Mouse (Mus musculus) thymus, adult 2 months (tissue): ENCODE data around the gene Sox6. TPM values are rescaled to one million over a fixed set of nuclear protein-coding genes. Genes with fewer than 3 reads are reported as not detected.

Experiments used
- DNase-seq: peaks from one replicate; pipeline ENCODE4 v3.0.0; 2021
- H3K27ac ChIP-seq: fragments of 200-500 bp; 2 replicates; pipeline ENCODE4 v1.5.1; 2012; ENCODE audit warnings: low read length, control low read depth; ENCODE audit not compliant: control insufficient read depth, insufficient read depth
- H3K27me3 ChIP-seq: fragments of 200-500 bp; 2 replicates; pipeline ENCODE4 v1.6.1; 2012; ENCODE audit warnings: mild to moderate bottlenecking, low read length, moderate library complexity, mixed read lengths; ENCODE audit not compliant: control insufficient read depth, insufficient read depth
- H3K36me3 ChIP-seq: fragments of 200-500 bp; 2 replicates; pipeline ENCODE4 v1.6.1; 2012; ENCODE audit warnings: mild to moderate bottlenecking, low read length, moderate library complexity; ENCODE audit not compliant: control insufficient read depth, insufficient read depth
- H3K4me1 ChIP-seq: fragments of 200-500 bp; replicated peaks from 2 replicates; pipeline ENCODE4 v1.6.1; 2012; ENCODE audit warnings: low read length; ENCODE audit not compliant: control insufficient read depth, insufficient read depth
- H3K4me3 ChIP-seq: fragments of 200-500 bp; 2 replicates; pipeline ENCODE4 v1.5.1; 2012; ENCODE audit warnings: mild to moderate bottlenecking, low read length, control low read depth, moderate library complexity; ENCODE audit not compliant: control insufficient read depth, insufficient read depth
- CTCF ChIP-seq: fragments of 200-500 bp; IDR thresholded peaks from 2 replicates; pipeline ENCODE4 v1.5.1; 2012; ENCODE audit warnings: mild to moderate bottlenecking, control low read depth, low read length, moderate library complexity, borderline replicate concordance; ENCODE audit not compliant: control insufficient read depth, poor library complexity, insufficient read depth; ENCODE audit errors: extremely low read depth
- POLR2A ChIP-seq: fragments of 200-500 bp; IDR thresholded peaks from 2 replicates; pipeline ENCODE4 v1.6.1; 2012; ENCODE audit warnings: mild to moderate bottlenecking, low read length, control low read depth, moderate library complexity; ENCODE audit not compliant: control insufficient read depth, poor library complexity, insufficient read depth; ENCODE audit errors: extremely low read depth
- WGBS: fragments of 180-500 bp; shearing (Covaris S2); methylation state at CpG from one replicate; pipeline ENCODE4 v1.1.7; 2018; 5-methylcytosine and 5-hydroxymethylcytosine counted together
- polyA plus RNA-seq: library from polyadenylated mRNA; depleted of rRNA; stranded (reverse); fragments of >200 nt; gene quantifications from 2 replicates; pipeline ENCODE4 v1.2.3, GENCODE M21; 2012

The Sox6 gene
- polyA plus RNA-seq, 1 experiment: 2.1 TPM

DNA sequence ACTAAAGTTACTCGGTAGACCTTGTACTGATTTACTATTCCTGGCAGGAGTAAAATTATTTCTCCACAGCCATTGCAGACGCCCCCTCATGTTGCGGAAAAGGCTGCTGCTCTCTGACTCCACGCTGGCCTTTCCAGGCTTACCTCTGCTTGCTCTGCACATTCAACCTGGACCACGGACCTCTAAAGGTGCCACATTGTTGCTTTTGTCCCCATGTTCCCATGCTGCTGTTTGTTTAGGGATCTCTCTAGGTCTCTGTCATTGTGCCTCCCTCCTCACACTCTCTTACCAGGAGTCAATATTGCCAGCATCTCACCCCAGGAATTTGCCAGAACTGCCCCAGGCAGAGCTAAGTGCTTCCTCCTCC lies 473.6 kb downstream of the Sox6 start:
- Histone ChIP-seq H3K27me3 (no peaks in the 10 kb centered on the region), H3K4me1 (no peaks in the 10 kb centered on the region), H3K27ac (no peak overlapping the region), H3K4me3 (no peak overlapping the region), H3K36me3 (no peaks in the 10 kb centered on the region)
- 95% methylated on average over 5 of the region's 5 CpGs for WGBS
- no peak for TF ChIP-seq CTCF
- no peak for TF ChIP-seq POLR2A
- no peak for DNase-seq

DNA sequence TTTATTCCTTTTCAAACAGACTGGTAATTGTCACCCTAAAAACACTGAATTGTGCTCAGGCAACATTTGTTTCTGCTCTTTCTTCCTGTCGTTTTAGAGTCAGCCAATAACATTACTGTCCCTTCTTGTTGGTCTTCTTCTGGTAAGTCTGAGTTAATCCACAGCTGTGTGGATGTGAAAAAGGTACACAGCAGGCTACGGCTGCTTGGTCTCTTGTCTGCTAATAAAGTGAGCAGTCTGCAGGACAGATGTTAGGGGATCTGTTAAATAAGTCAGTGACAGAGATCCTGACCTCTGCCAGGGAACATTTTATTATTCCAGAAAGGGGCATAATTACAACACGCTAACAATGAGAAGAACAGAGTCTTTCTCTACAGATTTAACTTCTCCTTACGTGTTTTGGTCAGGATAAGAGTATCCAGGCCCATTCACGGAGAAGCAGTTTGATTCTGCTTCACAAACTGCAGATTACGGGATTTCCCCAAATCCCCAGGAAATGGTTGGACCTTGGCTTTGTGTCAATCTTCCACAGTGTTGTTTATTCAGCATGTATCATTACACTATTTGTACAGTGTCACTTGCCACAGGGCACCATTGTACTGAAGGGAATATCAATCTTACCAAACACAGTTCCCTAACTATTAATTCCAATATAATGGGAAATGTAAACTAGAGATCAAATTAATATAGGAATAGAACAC lies 474.1 kb downstream of the Sox6 start:
- no peak overlapping the region for H3K27ac ChIP-seq
- H3K4me1 ChIP-seq: no peaks in the 10 kb centered on the region
- 85% methylated on average over 6 of the region's 6 CpGs for WGBS
- H3K4me3 ChIP-seq: no peak overlapping the region
- no peak for TF ChIP-seq POLR2A
- no peak for TF ChIP-seq CTCF
- DNase-seq: no peak
- no peaks in the 10 kb centered on the region for H3K36me3 ChIP-seq
- no peaks in the 10 kb centered on the region for H3K27me3 ChIP-seq

DNA sequence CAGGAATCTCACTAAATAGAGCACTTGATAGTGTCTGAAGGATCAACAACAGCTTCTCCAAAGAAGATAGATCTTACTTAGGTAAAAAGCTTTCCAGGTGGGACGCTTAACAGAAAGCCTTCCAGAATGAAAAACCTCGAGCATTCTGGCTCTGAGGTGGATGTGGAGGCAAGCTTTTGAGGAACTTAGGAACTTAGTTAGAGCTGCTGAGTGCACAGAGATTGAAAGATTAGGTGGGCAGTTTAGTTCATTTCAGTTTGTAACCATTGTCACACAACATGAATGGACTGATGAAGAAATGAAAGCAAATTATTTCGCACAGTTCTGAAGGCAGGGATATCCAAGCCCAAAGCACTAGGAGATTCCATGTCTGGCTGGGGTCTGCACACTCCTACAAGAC lies 481.9 kb downstream of the Sox6 start:
- TF ChIP-seq CTCF (no peak), POLR2A (no peak)
- no peaks in the 10 kb centered on the region for H3K4me1 ChIP-seq
- H3K27ac ChIP-seq: no peak overlapping the region
- no peak for DNase-seq
- no peak overlapping the region for H3K4me3 ChIP-seq
- no peaks in the 10 kb centered on the region for H3K27me3 ChIP-seq
- H3K36me3 ChIP-seq: no peaks in the 10 kb centered on the region
- WGBS: 59% methylated on average over 3 of the region's 3 CpGs

DNA sequence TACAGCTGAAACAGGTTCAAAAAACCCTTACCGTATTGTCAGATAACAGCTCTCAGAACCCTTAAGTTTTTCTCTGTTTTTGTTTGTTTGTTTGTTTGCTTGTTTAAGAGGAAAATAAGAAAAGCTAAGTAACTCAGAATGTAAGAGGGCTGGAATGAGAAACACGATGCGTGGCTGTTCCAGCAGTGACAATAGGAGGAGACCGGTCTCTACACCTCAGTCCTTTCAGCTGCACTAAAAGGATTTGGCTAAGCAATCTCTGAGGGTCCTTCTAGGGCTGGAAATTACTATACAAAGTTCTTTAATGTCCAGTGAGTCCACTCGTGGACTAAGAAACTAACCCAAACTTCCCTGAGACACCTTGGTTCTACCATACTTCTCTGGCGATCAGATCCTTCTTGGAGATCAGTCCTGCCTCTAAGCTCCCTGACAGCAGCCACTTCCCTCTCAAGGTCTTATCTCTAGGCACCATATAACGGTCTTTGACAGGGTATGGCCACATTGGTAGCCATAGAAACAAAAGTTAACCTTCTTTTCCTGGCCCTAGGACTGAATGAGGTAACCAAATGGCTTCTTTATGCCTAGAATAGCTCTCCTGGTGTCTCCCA lies 488.3 kb downstream of the Sox6 start:
- Histone ChIP-seq H3K27ac (no peak overlapping the region), H3K4me1 (no peaks in the 10 kb centered on the region), H3K27me3 (no peaks in the 10 kb centered on the region), H3K4me3 (no peak overlapping the region), H3K36me3 (no peaks in the 10 kb centered on the region)
- TF ChIP-seq CTCF (no peak), POLR2A (no peak)
- WGBS: 57% methylated on average over 7 of the region's 7 CpGs
- DNase-seq: no peak

DNA sequence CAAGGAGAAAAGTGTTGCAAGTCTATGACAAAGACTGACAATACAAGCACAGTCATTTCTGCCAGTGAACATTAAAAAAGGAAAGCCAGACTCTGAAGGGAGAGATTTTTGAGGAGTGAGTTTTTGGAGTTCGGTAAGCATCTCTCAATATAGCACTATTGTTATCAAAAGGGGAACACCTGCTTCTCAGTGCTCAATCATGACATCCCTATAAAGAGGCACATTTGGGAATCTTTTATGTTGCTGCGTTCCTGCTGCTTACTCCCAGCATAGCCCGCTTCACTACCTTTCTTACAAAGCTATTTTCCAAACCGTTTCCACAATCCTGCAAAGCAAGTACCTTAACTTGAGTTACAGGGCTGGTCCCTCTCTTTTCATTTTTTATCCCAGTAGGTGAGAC lies 488.9 kb downstream of the Sox6 start:
- H3K4me1 ChIP-seq: no peaks in the 10 kb centered on the region
- no peak for TF ChIP-seq POLR2A
- no peak for TF ChIP-seq CTCF
- H3K27me3 ChIP-seq: no peaks in the 10 kb centered on the region
- 91% methylated on average over 4 of the region's 4 CpGs for WGBS
- no peaks in the 10 kb centered on the region for H3K36me3 ChIP-seq
- no peak overlapping the region for H3K4me3 ChIP-seq
- DNase-seq: no peak
- no peak overlapping the region for H3K27ac ChIP-seq

DNA sequence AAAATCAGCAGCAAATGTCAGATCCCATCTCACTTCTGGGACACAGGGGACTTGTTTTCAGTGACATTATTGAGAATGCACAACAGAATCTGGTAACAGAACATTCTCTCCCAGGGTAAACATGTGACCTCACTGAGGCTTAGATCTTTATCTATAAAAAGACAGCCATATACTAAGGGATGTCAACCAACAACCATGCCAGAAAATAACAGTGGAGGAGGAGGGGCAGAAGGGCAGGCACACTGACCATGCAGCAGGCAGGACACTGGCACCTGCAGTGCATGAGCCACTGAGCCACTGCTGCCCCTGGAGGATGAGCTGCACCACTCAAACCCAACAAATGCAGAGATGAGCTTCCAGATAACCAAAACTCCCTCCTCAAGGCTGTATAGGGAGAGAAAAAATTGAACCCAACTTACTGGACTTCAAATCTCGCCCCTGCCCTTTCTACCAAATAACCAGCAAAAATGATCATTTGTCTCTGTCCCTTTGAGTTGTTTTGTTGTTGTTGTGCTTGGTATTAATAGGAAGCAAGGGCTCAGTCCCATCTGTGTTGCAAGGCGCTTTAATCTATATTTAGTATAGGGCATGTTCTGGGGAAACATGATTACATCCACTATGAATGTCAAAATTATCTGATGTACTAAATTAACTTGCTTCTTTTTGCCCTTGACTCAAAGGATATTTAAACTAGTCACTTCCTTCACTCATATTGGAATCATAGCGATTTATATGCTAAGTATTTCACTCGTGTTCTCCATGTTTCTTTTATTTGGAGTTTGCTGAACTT lies 492.8 kb downstream of the Sox6 start:
- H3K4me3 ChIP-seq: no peak overlapping the region
- H3K36me3 ChIP-seq: no peaks in the 10 kb centered on the region
- H3K27me3 ChIP-seq: no peaks in the 10 kb centered on the region
- DNase-seq: no peak
- H3K4me1 ChIP-seq: no peaks in the 10 kb centered on the region
- 95% methylated on average over 4 of the region's 4 CpGs for WGBS
- TF ChIP-seq POLR2A: no peak
- no peak for TF ChIP-seq CTCF
- no peak overlapping the region for H3K27ac ChIP-seq

DNA sequence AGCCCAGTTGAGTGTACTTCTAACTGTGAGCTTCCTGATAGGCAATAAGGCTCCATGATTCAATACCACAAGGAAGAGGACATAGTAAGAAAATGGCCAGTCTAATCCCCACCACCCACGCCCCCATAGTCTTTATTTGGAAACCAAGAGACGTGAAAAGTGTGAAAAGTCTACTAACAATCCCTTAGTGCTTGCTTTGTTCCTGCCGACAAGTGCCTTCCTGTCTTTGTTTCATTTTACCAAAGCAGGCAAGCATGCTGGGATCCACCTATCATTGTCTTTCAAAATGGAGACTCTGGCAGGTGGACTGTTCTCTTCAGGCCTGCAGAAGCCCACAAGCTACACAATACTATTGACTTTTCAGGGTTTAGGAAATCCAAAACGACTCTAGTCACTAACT lies 495.0 kb downstream of the Sox6 start:
- H3K36me3 ChIP-seq: no peaks in the 10 kb centered on the region
- TF ChIP-seq POLR2A (no peak), CTCF (no peak)
- 87% methylated on average over 4 of the region's 4 CpGs for WGBS
- H3K4me3 ChIP-seq: no peak overlapping the region
- H3K27me3 ChIP-seq: no peaks in the 10 kb centered on the region
- H3K27ac ChIP-seq: no peak overlapping the region
- no peak for DNase-seq
- peaks cover 7% of the 10 kb centered on the region for H3K4me1 ChIP-seq
